Mouse (Mus musculus): ENCODE data around the gene Sesn3.
A peak's percentile ranks its signal among the peaks of the same experiment; 100 is the strongest.

Gene Sesn3

GRCm38 (mm10) chr9:14354852-14355251 lies 80.0 kb downstream of the Sesn3 start:
- no peak for DNase-seq (ENCODE audit: low spot score in 2 of 2)

DNA sequence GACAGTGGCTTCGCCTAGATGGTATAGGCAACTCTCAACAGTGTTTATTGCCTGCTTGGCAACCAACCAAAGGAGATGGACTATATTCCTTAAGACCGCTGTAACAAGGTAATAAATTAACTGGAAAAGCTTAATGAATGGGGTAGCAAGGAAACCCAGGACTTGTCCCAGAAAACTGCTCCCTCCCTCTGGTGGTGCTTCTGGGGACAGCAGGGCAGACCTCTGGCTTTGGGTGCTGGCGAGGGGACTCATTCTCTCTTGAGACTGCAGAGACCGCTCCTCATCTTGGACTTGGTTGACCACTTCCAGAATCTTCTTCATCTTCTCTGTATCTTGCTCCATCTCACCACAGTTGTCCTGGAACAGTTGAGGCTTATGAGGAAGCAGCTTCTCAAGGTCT lies 82.2 kb downstream of the Sesn3 start:
- no peak for DNase-seq (ENCODE audit: low spot score in 2 of 2)

GRCm38 (mm10) chr9:14362068-14362768 lies 87.4 kb downstream of the Sesn3 start:
- no peak for DNase-seq (ENCODE audit: low spot score in 2 of 2)

GRCm38 (mm10) chr9:14363540-14363939 lies 88.7 kb downstream of the Sesn3 start:
- DNase-seq (ENCODE audit: low spot score in 2 of 2), result no peak

- DNase-seq (ENCODE audit: low spot score in 2 of 2), result no peak
These were observed 89.9 kb downstream of the Sesn3 start for GRCm38 (mm10) chr9:14364719-14365118.

GRCm38 (mm10) chr9:14365481-14366125 lies 90.7 kb downstream of the Sesn3 start:
- no peak for DNase-seq (ENCODE audit: low spot score in 2 of 2)

DNA sequence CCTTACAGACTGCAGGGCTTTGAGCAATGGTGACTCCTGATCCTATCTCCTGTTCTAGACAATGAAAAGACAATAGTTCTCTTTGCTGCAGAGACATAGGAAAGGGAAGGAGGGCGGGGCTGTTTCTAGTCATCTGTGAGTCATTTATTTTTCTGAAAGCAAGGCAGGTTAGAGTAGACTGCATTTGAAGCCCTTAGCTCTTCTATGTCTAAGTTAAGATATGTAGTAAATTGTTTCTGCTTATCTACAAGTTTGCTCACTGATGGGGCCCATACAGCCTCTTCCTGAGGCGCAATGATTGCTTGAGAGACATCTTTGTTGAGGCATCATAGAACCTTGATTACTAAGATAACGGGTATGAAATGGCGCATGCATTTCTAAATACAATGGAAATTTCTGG lies 93.0 kb downstream of the Sesn3 start:
- DNase-seq (ENCODE audit: low spot score in 2 of 2), result no peak

DNA sequence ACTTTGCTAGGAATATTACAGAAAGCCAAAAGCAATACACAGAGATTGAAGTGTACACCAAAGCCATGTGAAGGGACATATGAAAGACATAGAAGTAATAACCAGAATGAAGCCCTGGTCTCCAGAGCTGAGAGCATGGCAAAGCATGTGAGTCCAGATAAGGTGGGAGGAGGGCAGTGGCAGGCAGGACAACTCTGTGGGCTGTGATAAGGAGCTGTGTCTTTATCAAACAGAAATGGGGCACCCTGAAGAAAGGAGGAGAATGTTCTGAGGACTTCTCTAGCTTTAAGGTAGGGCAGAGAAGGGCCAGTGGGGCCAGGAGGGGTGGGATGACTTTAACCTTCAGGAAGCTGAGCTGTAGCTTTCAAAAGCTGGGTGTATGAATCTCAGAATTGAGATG lies 94.4 kb downstream of the Sesn3 start:
- DNase-seq (ENCODE audit: low spot score in 2 of 2), result no peak

GRCm38 (mm10) chr9:14372440-14372839 lies 97.6 kb downstream of the Sesn3 start:
- no peak for DNase-seq (ENCODE audit: low spot score in 2 of 2)

- no peak for DNase-seq (ENCODE audit: low spot score in 2 of 2)
These were observed 101.3 kb downstream of the Sesn3 start for GRCm38 (mm10) chr9:14376149-14376548.

DNA sequence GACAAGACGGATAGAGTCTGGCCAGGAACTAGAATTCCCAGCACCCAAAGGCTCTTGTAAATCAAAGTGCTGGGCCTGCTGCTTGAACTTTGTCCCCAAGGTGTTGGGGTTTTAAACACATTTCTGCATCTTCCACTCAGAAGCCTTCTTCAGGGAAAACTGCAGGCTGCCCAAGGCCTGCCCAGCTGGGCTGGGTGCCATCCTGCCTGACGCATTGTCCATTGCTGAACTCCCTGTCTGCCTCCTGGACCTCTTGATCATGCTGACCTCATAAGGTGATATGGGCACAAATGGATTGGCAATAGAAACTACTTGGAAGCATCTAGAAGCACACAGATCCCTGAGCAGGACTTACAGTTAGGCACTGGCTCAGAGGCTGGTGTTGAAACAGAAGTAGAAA lies 103.3 kb downstream of the Sesn3 start:
- DNase-seq (ENCODE audit: low spot score in 2 of 2), result no peak

- DNase-seq (ENCODE audit: low spot score in 2 of 2), result no peak
These were observed 105.0 kb downstream of the Sesn3 start for GRCm38 (mm10) chr9:14379769-14380385.

GRCm38 (mm10) chr9:14380386-14381285 lies 105.8 kb downstream of the Sesn3 start:
- DNase-seq (ENCODE audit: low spot score in 2 of 2), result peak; percentile 70 to 80

DNA sequence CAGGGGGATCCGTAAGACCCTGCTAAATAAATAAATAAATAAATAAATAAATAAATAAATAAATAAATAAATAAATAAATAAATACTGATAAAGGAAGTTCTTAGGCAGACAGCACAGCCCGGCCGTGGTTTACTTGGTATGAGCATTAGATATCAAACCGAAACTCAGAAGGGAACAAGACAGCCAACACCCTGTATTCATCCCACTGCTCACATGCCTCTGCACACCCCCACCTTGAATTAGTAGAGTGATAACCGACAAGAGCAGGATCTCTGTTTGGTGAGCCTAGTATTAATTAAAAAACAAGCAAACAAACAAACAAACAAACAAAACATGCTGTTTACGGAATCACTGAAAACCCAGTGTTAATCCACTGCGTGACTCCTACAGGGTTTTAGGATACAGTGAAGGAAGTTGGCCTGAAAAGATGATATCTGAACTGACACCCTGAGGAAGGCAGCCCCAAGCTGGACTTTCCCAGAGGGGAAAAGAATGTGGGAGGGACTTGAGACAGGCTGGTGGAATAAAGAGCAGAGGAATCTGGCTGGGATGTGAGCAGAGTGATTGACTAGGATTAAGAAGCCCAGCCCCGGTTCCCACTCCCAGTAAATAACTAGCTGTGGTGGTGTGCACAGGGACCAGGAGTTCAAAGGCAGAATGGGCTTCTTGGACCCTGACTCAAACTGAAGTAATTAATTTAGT lies 106.6 kb downstream of the Sesn3 start, which contains the start of gene Endod1:
Endod1 (minus strand) TSS at position 155 of the 703 bp plus-strand sequence.
- DNase-seq (ENCODE audit: low spot score in 2 of 2), result no peak

GRCm38 (mm10) chr9:14382256-14382791 lies 107.5 kb downstream of the Sesn3 start:
- DNase-seq (ENCODE audit: low spot score in 2 of 2), result no peak
